Mouse (Mus musculus): ENCODE results near the gene Stxbp1.
"Not testable (repeated sequence)": the region's sequence is repeated elsewhere in the genome, so short reads cannot be mapped to it uniquely, and the experiment has no call there.

Gene Stxbp1

DNA sequence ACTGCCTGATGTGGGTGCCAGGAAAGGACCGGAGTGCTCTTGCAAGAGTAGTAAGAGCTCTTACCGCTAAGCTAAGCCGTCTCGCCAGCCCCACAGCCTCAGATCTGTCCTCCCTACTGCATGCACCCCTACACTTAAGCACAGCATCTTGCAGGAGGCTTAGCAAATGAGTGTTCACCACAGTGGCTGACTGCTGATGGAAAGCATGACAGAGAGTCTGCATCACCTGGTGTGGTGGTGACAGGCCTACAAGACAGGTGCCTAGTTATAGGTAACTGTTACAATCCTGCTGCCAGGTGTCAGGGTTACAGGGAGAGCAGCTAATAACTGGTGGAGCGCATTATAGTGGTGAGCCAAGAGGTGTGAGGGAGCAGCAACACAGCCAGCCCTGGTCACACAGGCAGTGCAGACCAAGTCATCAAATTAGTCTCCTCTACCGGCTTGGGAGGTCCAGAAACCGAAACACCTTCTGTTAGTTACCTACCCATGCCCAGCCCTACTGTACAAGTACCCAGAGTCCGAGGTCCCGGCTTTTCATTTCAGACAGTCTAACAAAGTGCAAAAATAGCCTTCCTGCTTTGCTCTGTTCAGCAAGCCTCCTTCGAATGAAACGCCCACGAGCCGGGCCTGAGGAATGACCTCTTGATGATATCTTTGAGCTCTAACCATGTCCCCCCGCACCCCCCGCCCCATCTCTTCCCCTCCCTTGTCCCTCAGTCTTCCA lies 28.1 kb upstream of the Stxbp1 start:
- DNase-seq (ENCODE audit: low spot score in 2 of 2): no peak

DNA sequence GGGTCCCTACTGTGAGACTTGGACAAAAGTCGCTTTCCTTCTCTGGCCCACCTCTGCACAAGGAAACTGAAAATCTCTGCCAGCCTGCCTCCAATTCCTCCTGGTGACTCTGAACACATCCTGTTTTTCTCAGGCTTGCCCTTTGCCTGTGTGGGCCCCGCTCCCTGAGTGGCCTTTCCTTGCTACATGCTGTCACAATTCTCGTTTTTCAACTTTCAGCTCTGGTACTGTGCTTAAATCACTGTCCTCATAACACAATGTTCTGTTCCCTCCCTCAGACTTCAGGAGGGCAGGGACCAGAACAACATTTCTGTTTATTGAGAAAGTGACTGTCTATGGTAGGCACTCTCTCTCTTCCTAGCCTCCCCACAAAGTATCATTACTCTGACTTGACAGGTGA lies 27.0 kb upstream of the Stxbp1 start:
- DNase-seq (ENCODE audit: low spot score in 2 of 2): no peak

DNA sequence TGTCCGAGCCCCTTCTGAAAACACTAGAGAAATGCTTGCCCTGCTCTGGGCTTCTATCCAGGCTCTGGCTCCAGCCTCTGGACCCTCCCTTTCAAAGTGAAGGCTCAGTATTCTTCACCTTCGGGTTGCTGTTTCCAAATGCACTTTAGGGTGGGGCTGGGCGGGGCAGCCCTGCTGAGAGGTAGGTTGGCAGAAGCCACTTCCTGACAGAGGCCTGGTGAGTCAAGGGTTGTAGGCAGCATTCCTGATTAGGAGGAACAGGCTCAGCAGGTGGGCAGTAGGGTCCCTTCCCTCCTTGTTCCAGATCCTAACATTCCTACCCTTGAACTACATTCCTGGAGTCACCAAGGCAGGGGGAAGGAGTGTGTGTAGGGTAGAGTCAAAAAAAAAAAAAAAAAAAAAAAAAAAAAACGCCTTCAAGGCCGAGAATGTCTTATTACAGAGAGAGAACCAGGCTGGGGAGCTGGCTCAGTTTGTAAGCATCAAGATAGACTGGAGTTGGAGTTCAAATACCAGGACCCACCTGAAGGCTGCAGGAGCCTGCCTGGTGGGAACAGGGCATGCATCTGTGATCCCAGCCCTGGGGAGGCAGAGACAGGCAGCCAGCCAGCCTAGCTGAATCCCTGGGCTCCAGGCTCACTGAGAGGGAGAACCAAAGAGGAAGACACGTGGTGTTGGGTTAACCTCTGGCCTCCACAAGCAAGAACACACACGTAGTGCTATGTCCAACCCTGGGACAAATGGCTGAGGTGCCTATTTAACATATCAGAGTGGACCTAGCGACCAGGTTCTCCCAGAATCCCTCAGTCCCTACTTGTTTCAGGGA lies 23.4 kb upstream of the Stxbp1 start:
- no peak for DNase-seq (ENCODE audit: low spot score in 2 of 2)

DNA sequence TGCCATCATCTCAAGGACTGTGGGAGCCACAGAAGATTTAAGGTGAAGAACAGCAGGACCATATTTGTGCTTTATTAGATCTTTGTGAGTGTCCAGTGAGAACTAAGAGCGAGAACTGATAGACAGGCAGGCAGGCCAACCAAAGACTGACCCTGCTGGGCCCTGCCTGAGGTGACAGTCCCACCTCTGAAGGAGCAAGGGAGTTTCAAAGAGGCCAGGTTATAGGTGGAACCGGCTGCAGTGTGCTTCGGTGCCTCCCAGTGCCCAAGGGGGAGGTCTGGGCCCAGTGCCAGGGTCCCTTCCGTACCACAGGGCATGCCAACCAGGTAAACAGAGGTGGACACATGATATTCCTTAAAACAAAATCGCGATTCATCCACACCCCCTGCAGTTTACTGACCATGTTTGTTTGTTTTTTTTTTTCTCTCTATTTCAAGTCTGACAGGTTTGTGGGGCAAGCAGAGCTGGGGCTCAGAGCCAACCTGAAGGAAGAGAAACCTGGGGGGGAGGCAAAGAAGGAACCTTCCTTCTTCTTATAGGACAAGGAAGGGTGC lies 22.8 kb upstream of the Stxbp1 start:
- DNase-seq (ENCODE audit: low spot score in 2 of 2): no peak

DNA sequence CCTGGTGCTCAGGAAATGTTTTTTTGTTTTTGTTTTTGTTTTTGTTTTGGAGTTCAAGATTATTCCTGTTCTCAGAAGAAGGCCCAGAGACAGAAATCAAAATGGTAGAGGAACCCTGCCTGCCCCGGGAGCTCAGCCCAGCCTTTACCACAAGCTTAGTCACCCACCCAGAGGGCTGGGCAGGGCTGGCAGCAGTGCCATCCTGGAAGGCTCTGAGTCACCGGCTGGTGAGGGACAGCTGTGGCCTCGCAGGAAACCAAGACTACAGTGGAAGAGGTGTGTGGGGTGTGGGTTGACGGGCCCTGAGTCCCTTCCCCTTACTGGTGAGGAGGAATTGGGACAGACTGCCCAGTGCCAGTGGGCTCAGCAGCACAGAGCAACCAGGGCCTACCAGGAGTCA lies 20.3 kb upstream of the Stxbp1 start:
- DNase-seq (ENCODE audit: low spot score in 2 of 2): no peak

DNA sequence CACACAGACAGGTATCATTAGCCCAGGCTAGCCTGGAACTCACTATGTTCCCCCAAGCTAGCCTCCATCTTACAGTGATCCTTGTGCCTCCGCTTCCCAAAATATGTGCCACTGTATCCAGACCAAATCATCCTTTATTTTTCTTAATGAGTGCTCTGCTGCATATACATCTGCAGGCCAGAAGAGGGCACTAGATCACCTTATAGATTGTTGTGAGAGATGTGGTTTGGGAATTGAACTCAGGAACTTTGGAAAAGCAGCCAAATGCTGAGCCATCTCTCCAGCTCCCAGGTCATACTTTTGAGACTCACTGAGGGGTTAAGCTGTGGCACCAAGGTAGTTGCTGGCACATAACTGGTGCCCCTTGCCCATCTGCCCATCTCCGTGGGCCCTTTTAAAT lies 17.7 kb upstream of the Stxbp1 start:
- DNase-seq (ENCODE audit: low spot score in 2 of 2): no peak

DNA sequence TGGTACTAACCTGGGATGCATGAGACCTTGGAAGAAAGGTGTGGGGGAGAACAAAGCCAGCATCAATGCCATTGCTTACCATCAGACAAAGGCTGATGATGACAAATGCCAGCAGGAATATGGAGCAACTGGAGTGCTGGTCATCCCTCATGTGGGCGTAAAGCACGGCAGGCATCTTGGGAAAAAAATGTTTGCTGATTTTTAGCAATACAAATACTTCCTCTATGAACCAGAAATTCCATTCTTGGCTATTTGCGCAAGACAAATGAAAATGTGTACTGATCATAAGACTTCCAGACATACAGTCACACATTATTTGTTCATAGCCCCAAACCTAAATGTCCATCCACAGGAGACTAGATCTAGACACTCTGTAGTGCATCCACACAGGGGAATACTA lies 16.3 kb upstream of the Stxbp1 start:
- DNase-seq (ENCODE audit: low spot score in 2 of 2): no peak

DNA sequence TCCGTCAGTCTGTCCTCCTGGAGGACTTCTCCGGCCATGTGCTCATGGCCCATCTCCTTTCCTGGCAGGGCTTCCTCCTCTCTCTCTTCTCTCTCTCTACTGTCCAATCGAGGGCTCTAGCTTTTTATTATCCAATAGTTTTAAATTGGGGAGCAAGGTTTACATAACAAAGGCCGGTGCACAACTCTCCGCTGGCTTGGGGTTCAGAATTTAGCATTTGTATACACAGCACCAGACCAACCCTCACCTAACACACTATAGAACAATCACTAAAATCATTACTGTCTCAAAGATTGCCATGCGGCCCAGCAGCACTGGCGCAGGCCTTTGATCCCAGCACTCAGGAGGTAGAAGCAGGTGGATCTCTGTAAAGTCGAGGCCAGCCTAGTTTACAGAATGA lies 13.8 kb upstream of the Stxbp1 start:
- DNase-seq (ENCODE audit: low spot score in 2 of 2): no peak

DNA sequence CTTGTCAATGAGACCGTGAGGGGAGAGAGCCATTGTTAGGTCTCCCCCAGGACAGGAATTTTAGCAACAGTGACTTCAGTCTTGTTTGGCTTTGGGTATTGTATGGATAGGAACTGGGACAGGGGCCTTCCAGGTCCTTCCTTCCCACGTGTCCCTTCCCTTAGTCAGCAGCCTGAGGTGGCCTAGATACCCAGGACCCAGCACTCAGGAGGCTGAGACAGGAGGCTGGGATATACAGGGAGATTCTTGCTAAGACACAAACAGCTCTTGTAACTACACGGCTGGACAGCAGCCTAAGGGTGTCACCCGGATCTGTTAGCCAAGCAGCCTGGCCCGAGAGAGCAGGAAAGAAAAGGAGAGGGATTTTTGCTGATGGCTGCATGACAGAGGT lies 12.6 kb upstream of the Stxbp1 start:
- no peak for DNase-seq (ENCODE audit: low spot score in 2 of 2)

DNA sequence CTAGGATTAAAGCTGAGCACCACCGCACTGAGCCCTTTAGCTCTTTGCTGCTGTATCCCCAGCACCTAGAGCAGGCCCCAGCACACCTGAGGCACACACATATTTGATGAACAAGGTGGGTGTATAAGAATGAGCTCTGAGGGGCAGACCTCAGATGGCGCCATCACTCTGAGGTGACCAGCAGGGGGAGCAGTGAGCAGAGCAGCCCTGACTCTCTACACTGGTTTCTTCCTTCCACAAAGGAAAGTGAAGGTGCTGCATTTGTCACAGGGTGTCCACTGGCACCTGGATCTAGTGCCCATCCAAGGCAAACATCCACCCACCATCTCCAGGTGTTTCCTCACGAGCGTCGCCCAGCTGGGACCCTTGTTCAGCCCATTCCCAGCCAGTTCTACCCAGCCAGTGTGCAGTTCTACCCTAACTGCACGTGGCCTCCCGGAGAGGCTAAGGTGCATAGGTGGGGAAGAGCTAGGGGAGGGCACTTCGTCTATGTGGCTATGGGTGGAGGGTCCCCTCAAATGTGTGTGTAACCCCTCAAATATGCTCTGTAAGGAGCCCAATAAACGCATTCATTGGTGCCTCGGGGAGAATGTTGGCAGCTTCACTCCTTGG lies 12.1 kb upstream of the Stxbp1 start:
- DNase-seq (ENCODE audit: low spot score in 2 of 2): peak in 1 of 2 experiments; percentile 61

DNA sequence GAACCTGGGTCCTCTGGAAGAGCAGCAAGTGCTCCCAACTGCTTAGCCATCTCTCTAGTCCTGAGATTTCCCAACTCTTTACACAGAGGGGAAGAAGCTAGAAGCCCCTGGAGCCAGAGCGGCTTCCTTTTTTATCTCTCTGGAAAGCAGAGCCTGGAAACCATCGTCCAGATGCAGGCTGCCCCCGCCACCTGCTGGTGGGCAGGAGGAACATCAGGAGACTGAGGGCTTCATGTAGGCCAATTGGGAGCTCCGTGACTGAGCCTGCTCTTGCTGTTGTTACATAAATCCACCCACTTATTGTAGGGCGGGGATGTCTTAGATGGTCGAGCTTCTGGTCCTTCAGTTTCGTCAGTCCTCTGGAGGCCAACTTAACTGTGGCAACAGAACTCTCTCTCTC lies 10.5 kb upstream of the Stxbp1 start:
- peak; percentile 36 to 63 for DNase-seq (ENCODE audit: low spot score in 2 of 2)

DNA sequence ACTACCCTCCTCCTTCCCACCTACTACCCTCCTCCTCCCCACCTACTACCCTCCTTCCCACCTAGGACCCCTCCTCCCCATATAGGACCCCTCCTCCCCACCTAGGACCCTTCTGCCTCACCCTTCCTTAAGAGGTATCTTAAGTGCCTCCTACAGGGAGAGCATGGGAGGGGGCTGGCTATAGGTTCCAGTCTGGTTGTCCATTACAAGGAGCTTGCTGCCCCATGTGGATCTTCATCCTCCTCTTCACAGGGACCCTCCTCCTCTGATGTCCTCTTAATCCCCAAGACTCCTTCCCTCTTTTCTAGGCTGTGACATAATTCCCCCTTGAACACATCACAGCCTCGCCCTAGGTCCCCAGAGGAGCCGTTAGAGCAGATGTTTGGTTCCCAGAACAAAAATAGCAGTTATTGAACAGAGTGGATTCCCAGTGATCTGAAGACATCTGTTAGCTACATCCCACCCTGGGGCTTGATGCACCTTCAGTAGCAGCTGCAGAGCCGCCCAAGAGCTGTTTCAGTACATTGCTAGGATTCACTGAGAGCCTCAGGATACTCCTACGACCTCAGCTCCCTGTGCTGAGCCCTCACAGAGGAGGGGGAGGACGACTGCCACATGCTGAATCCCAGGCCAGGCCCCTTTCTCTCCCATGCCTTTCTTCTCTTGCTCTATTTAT lies 8.9 kb upstream of the Stxbp1 start:
- DNase-seq (ENCODE audit: low spot score in 2 of 2): no peak

DNA sequence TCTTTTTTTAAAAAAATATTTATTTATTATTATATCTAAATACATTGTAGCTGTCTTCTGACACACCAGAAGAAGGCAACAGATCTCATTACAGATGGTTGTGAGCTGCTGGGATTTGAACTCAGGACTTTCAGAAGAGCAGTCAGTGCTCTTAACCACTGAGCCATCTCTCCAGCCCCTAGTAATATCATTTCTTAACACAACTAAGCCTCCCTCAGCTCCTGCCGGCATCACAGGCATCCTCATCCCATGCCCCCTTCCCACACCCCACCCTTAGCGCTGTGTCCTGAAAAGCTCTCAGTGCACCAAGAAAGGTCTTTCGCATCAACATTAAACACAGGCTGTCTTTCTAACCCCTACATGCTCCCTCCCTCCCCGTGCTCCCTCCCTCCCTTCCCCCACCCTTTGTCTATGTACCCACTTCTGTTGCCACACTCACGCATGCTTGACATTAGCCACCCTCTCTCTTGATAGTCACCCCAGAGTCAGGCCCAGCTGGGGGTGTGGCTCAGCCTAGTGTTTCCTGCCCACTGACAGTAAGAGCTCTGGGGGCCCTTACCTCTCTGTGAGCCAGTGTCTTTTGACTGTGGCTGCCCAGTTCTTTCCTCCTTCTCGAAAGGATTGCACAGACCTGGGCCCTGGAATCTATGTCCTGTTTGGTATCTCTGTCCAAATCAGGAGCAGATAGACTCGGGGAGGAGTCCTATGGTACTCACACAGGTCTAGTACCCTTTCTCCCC lies 8.2 kb upstream of the Stxbp1 start:
- no peak for DNase-seq (ENCODE audit: low spot score in 2 of 2)

DNA sequence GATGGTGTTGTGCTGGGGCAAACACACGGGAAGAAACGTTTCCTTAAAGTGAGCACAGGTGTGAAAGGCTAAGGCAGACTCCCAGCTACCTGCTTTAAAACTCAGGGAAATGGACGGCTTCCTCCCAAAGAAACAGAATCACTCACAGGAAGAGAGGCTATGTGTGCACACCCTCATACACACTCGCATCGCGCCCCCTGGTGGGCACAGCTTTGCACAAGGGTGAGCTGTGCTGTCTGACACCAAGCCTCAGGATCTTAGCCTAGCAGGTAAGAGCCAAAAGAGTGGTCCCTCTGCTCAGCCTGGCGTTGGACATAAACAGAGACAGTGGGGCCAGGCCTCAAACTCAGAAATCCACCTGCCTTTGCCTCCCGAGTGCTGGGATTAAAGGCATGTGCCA lies 7.2 kb upstream of the Stxbp1 start:
- DNase-seq (ENCODE audit: low spot score in 2 of 2): peak; percentile 72 to 86

DNA sequence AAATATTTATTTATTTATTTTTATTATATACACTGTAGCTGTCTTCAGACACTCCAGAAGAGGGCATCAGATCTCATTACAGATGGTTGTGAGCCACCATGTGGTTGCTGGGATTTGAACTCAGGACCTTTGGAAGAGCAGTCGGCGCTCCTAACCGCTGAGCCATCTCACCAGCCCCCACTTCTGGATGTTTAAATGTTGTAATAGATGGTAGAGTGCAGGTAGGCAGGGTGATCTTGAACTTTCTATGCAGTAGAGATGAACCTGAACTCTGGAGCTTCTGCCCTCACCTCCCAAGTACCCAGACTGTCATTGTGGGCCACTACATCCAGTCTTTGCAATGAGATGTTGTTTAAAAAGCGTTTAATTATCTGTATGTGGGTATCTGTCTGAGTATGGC lies 6.7 kb upstream of the Stxbp1 start:
- not testable (repeated sequence) for DNase-seq (ENCODE audit: low spot score in 2 of 2)

DNA sequence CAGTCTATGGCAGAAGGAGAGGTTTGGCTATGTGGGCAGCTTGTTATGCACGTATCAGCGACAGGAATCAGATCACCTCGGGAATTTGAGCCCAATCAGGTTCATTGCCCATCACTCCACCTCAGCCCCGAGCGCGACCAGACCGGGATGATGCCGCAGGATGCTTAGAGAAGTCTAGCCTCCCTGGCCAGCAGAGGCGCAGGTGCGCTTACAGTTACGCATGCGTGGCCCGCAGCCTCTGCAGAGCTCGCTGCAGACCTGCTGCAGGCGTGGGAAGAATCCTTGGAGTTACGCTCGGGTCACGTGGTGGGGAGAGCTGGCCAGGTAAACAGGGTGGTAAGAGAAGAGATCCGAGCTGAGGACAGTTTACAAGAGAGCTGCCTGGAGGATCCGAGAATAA lies 5.1 kb upstream of the Stxbp1 start:
- no peak for DNase-seq (ENCODE audit: low spot score in 2 of 2)

DNA sequence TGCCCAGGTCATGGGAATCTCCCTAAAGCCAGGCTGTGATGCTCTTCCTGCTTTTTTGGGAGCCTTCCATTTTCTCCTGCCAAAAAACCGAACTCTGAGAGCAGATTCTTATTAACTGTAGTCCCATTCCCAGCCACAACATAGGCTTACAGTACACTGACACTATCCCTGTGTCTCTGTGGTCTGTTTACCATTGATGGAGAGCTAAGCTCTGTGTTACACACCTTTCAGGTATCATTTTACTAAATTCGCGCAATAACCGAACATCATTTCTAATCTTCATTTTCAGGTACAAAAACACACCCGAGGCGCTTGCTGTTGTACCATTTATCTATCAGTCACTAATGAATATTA lies 400 bp upstream of the Stxbp1 start:
- DNase-seq (ENCODE audit: low spot score in 2 of 2): no peak

DNA sequence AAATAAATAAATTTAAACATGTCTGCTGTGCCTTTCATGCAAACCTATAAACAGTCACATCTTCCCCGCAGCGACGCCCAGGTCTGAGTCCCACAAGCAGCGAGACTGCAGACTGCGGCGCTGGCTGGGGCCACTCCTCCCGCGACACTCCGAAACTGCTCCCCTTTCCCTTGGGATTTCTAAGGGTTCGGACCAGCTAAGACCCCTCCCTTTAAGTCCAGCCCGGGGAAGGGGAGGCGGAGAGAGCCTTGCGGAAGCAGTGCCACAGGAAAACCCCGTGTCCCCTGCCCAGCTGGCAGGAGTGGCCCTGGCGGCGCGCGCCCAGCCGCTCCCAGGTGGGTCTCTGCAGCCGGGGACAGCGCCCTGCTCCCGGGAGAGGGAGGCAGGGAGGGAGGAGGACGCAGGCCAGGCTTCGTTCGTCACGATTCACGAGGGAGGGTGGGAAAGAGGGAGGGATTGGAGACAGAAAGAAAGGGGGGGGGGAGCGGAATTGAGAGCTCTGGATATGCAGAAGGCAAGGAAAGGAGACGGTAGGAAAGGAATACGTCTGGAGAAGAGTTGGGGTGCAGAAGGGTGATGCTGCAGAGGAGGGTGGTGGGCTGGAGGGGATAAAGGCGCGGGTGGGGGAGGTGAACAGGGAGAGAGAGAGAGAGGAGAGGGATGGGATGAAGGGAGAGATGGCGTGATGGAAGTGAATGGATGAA lies 792 bp downstream of the Stxbp1 start:
- no peak for DNase-seq (ENCODE audit: low spot score in 2 of 2)

DNA sequence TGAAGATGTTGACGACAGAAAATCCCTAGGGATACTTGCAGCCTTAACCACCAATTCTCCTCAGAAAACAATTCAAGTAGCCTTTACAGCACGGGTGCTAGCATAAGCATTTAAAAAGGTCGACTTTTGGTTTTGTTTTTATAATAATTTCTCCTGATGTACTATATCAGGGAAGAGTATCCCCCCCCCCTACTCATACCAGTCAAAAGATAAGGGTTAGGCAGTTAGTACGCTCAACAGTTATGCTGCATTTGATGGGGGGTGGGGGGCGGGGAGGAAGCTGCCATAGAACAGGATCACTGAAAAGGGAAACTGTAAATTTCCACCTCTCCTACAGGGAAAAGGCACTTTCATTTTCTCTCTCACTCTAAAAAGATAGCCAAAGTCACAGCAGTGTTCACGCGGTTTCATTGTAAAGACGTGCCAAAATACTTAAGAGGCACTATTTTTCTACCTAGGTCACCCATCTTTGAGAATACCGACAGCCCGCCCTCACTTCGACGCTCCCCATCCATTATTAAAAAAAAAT lies 1.4 kb downstream of the Stxbp1 start:
- DNase-seq (ENCODE audit: low spot score in 2 of 2): no peak

DNA sequence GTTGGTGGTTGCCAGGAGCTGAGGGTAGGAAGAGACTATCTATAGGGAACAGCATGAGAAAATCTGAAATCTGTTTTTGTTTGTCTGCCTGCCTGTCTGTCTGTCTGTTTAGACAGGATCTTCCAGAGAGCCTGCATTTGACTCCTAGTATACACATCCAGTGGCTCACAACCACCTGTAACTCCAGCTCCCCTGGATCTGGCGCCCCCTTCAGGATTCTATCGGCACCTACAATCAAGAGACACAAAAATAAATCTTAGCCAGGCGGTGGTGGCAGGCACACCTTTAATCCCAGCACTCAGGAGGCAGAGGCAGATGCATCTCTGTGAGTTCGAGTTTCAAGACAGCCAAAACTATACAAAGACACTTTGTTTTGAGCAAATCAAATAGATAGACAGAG lies 4.5 kb downstream of the Stxbp1 start:
- no peak for DNase-seq (ENCODE audit: low spot score in 2 of 2)

DNA sequence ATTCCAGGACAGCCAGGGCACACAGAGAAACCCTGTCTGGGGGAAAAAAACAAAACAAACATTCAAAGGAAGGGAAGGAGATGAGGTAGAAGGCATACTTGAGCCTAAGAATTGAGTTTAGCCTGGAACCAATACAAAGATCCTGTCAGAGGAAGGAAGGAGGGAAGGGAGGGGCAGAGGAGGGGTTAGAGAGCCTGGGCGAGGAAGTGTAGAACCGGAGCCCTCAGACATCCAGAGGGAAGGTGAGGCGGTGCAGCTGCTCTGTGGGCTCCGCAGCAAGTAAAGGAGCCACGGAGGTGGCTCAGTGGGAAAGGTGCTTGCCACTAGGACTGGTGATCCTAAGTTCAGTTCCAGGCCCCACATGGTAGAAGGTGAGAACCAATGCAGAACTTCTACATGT lies 5.9 kb downstream of the Stxbp1 start:
- DNase-seq (ENCODE audit: low spot score in 2 of 2): no peak
